Comparison of ENCODE assay signal across 21 mouse cellular contexts in genomic region chr17:54214804-54215203, GRCm38 (mm10).
DNase-seq lines count a peak whose midpoint lies in the region; ATAC-seq and TF ChIP-seq lines count a peak whose summit lies in the region.
"Had no signal": no experiment of that assay in that cellular context is flagged by ENCODE, and none has a peak within 500 bp of the region (broad histone marks: within the 10 kb centered on the region; RNA-seq: fewer than 3 reads in every experiment).

No protein-coding gene starts in this region.

- H3K27me3 ChIP-seq in hindbrain, embryonic 14.5 days (ENCODE audit: control insufficient read depth, insufficient read depth, low read length), result no peaks in the 10 kb centered on the region
- no peaks in the 10 kb centered on the region for H3K27me3 ChIP-seq in hindbrain, embryonic 11.5 days (ENCODE audit: control insufficient read depth, insufficient read depth, low read length)
- no peaks in the 10 kb centered on the region for H3K27me3 ChIP-seq in C2C12 (ENCODE audit: control insufficient read depth, insufficient read depth, insufficient read length)
- H3K27me3 ChIP-seq in intestine, embryonic 15.5 days (replicated peaks), result no peaks in the 10 kb centered on the region
- H3K27me3 ChIP-seq: embryonic facial prominence, embryonic 12.5 days; heart, embryonic 12.5 days had no signal

- H3K9ac ChIP-seq in hindbrain, embryonic 14.5 days, result no peak overlapping the region
- H3K9ac ChIP-seq in hindbrain, embryonic 11.5 days (ENCODE audit: low read depth, low read length), result no peak overlapping the region
- H3K9ac ChIP-seq in intestine, embryonic 15.5 days, result no peak overlapping the region
- H3K9ac ChIP-seq: embryonic facial prominence, embryonic 12.5 days; heart, embryonic 12.5 days had no signal

- no peak overlapping the region for H3K4me3 ChIP-seq in hindbrain, embryonic 14.5 days (replicated peaks; ENCODE audit: low read length)
- no peak overlapping the region for H3K4me3 ChIP-seq in hindbrain, embryonic 11.5 days (ENCODE audit: low read depth, low read length)
- H3K4me3 ChIP-seq in C2C12 (ENCODE audit: insufficient read depth, poor library complexity, severe bottlenecking), result no peak overlapping the region
- H3K4me3 ChIP-seq in intestine, embryonic 15.5 days (replicated peaks), result no peak overlapping the region
- H3K4me3 ChIP-seq: embryonic facial prominence, embryonic 12.5 days; heart, embryonic 12.5 days; hindbrain, embryonic 10.5 days had no signal

- no peaks in the 10 kb centered on the region for H3K4me1 ChIP-seq in hindbrain, embryonic 14.5 days (replicated peaks; ENCODE audit: control insufficient read depth, insufficient read depth, low read length)
- no peaks in the 10 kb centered on the region for H3K4me1 ChIP-seq in hindbrain, embryonic 11.5 days (replicated peaks; ENCODE audit: control insufficient read depth, insufficient read depth, low read length)
- no peaks in the 10 kb centered on the region for H3K4me1 ChIP-seq in intestine, embryonic 15.5 days (replicated peaks)
- H3K4me1 ChIP-seq: embryonic facial prominence, embryonic 12.5 days; heart, embryonic 12.5 days; hindbrain, embryonic 10.5 days had no signal

- H3K9me3 ChIP-seq in hindbrain, embryonic 14.5 days (ENCODE audit: control insufficient read depth, low read length), result no peaks in the 10 kb centered on the region
- no peaks in the 10 kb centered on the region for H3K9me3 ChIP-seq in hindbrain, embryonic 11.5 days (ENCODE audit: control insufficient read depth, low read length)
- no peaks in the 10 kb centered on the region for H3K9me3 ChIP-seq in intestine, embryonic 15.5 days
- H3K9me3 ChIP-seq: embryonic facial prominence, embryonic 12.5 days; heart, embryonic 12.5 days; hindbrain, embryonic 10.5 days had no signal

- no peaks in the 10 kb centered on the region for H3K36me3 ChIP-seq in hindbrain, embryonic 14.5 days (replicated peaks; ENCODE audit: control insufficient read depth, insufficient read depth)
- no peaks in the 10 kb centered on the region for H3K36me3 ChIP-seq in hindbrain, embryonic 11.5 days (ENCODE audit: control insufficient read depth, insufficient read depth, low read length)
- H3K36me3 ChIP-seq in C2C12 (ENCODE audit: control insufficient read depth, insufficient read depth), result no peaks in the 10 kb centered on the region
- no peaks in the 10 kb centered on the region for H3K36me3 ChIP-seq in intestine, embryonic 15.5 days
- H3K36me3 ChIP-seq: embryonic facial prominence, embryonic 12.5 days; heart, embryonic 12.5 days; hindbrain, embryonic 10.5 days had no signal

- no peak for DNase-seq in hindbrain, embryonic 14.5 days (ENCODE audit: low spot score)
- DNase-seq in hindbrain, embryonic 11.5 days (ENCODE audit: low spot score), result no peak
- peak; percentile 25 for DNase-seq in adipocyte (ENCODE audit: low spot score)
- no peak for DNase-seq in kidney, postnatal 10 days
- DNase-seq: adrenal gland, adult 8-10 months; B cell, adult 2 months; cerebellum, adult 11 months; cerebellum, adult 8-10 months; cerebellum, postnatal 14 days; gastrocnemius, postnatal 14 days; kidney, adult 11 months; kidney, adult 9 months had no signal

- no peak overlapping the region for H3ac ChIP-seq in C2C12 (ENCODE audit: control insufficient read depth, insufficient read length, low read depth)

- no peaks in the 10 kb centered on the region for H3K79me3 ChIP-seq in C2C12 (ENCODE audit: low read depth)

- no peak overlapping the region for H3K4me2 ChIP-seq in hindbrain, embryonic 14.5 days (replicated peaks)
- H3K4me2 ChIP-seq in hindbrain, embryonic 11.5 days (replicated peaks; ENCODE audit: low read depth, low read length), result no peak overlapping the region
- H3K4me2 ChIP-seq in intestine, embryonic 15.5 days (replicated peaks), result no peak overlapping the region
- H3K4me2 ChIP-seq: embryonic facial prominence, embryonic 12.5 days; heart, embryonic 12.5 days had no signal

- no peak overlapping the region for H3K27ac ChIP-seq in hindbrain, embryonic 14.5 days
- H3K27ac ChIP-seq in hindbrain, embryonic 11.5 days (ENCODE audit: low read depth, low read length), result no peak overlapping the region
- H3K27ac ChIP-seq in intestine, embryonic 15.5 days, result no peak overlapping the region
- H3K27ac ChIP-seq: embryonic facial prominence, embryonic 12.5 days; hindbrain, embryonic 10.5 days had no signal

- TF ChIP-seq CTCF in C2C12 (IDR thresholded peaks at IDR 0.05; ENCODE audit: control insufficient read depth, insufficient read depth, insufficient read length), result no peak

- WGBS in hindbrain, embryonic 14.5 days, result 79% methylated on average over 3 of the region's 3 CpGs
- 82% methylated on average over 3 of the region's 3 CpGs for WGBS in hindbrain, embryonic 11.5 days
- WGBS in intestine, embryonic 15.5 days, result 71% methylated on average over 3 of the region's 3 CpGs

- no peaks in the 10 kb centered on the region for H3K79me2 ChIP-seq in C2C12 (ENCODE audit: control insufficient read depth, insufficient read depth)

- 0 out of 2 replicates have a peak, but pooled peaks have one; percentile 53 for ATAC-seq in hindbrain, embryonic 14.5 days (ENCODE audit: low FRiP score)
- ATAC-seq in hindbrain, embryonic 11.5 days (ENCODE audit: low FRiP score), result no peak; the same call in 1 of the 2 replicates
- no peak for ATAC-seq in intestine, embryonic 15.5 days
- ATAC-seq: activated CD4-positive, CD25-positive, alpha-beta regulatory T cell, adult 4 months; forebrain, embryonic 16.5 days; inflammation-experienced regulatory T-cells, adult 6 months; Patski had no signal

TF ChIP-seq in C2C12, 6 proteins besides CTCF, POLR2A, EP300 and RAD21:
- TF ChIP-seq FOSL1 (IDR thresholded peaks at IDR 0.05; ENCODE audit: insufficient read depth, low read length, poor library complexity, severe bottlenecking) (no peak), MYOG (IDR thresholded peaks at IDR 0.05; ENCODE audit: control insufficient read depth, extremely low read depth, insufficient read length) (no peak), MAX (IDR thresholded peaks at IDR 0.05) (no peak), CEBPB (IDR thresholded peaks at IDR 0.05; ENCODE audit: low read depth) (peak; percentile 80), MYOD1 (IDR thresholded peaks at IDR 0.05; ENCODE audit: control insufficient read depth, insufficient read length, low read depth) (no peak), USF1 (IDR thresholded peaks at IDR 0.05; ENCODE audit: low read depth) (peak; percentile 48)
